Mouse (Mus musculus): ENCODE data around the gene 9930104L06Rik.

Gene 9930104L06Rik

GRCm38 (mm10) chr4:124936613-124937471, at the start of gene 9930104L06Rik:
TSS of gene 9930104L06Rik (plus strand) at chr4:124937048.
- in situ Hi-C loops (cut with MboI, MseI) = loop anchor here (10.0 kb wide), 1 partner anchor 1258 kb away; no protein-coding TSS in a partner anchor

GRCm38 (mm10) chr4:124888702-124889101, 48.1 kb upstream of the 9930104L06Rik start:
- in situ Hi-C loops (cut with MboI, MseI) = no loop called here

- in situ Hi-C loops (cut with MboI, MseI) = no loop called here
These were observed 46.9 kb upstream of the 9930104L06Rik start for GRCm38 (mm10) chr4:124889935-124890334.

- in situ Hi-C loops (cut with MboI, MseI) = no loop called here
These were observed 46.0 kb upstream of the 9930104L06Rik start for GRCm38 (mm10) chr4:124890831-124891230.

GRCm38 (mm10) chr4:124893769-124894168, 43.1 kb upstream of the 9930104L06Rik start:
- in situ Hi-C loops (cut with MboI, MseI) = no loop called here

GRCm38 (mm10) chr4:124894508-124895428, 42.1 kb upstream of the 9930104L06Rik start:
- in situ Hi-C loops (cut with MboI, MseI) = no loop called here

- in situ Hi-C loops (cut with MboI, MseI) = no loop called here
These were observed 38.4 kb upstream of the 9930104L06Rik start for GRCm38 (mm10) chr4:124898428-124898827.

- in situ Hi-C loops (cut with MboI, MseI) = loop anchor here (10.0 kb wide), 1 partner anchor 905 kb away; no protein-coding TSS in a partner anchor
These were observed 36.9 kb upstream of the 9930104L06Rik start for GRCm38 (mm10) chr4:124899906-124900305.

GRCm38 (mm10) chr4:124905417-124905816, 31.4 kb upstream of the 9930104L06Rik start:
- in situ Hi-C loops (cut with MboI, MseI) = loop anchor here (10.0 kb wide), 1 partner anchor 911 kb away; no protein-coding TSS in a partner anchor

GRCm38 (mm10) chr4:124905971-124906822, 30.7 kb upstream of the 9930104L06Rik start:
- in situ Hi-C loops (cut with MboI, MseI) = loop anchor here (10.0 kb wide), 1 partner anchor 911 kb away; no protein-coding TSS in a partner anchor

- in situ Hi-C loops (cut with MboI, MseI) = no loop called here
These were observed 8.7 kb upstream of the 9930104L06Rik start for GRCm38 (mm10) chr4:124928102-124928501.

GRCm38 (mm10) chr4:124939211-124939610, 2.4 kb downstream of the 9930104L06Rik start, which contains the start of gene Cdca8:
TSS of gene Cdca8 (minus strand) at chr4:124939311.
- in situ Hi-C loops (cut with MboI, MseI) = loop anchor here (10.0 kb wide), 1 partner anchor 1256 kb away; no protein-coding TSS in a partner anchor

GRCm38 (mm10) chr4:124943022-124943421, 6.2 kb downstream of the 9930104L06Rik start:
- in situ Hi-C loops (cut with MboI, MseI) = loop anchor here (5.0 kb wide), 1 partner anchor 154 kb away; no protein-coding TSS in a partner anchor

GRCm38 (mm10) chr4:124943781-124944180, 6.9 kb downstream of the 9930104L06Rik start:
- in situ Hi-C loops (cut with MboI, MseI) = loop anchor here (5.0 kb wide), 1 partner anchor 154 kb away; no protein-coding TSS in a partner anchor

- in situ Hi-C loops (cut with MboI, MseI) = loop anchor here (5.0 kb wide), 1 partner anchor 152 kb away; no protein-coding TSS in a partner anchor
These were observed 8.1 kb downstream of the 9930104L06Rik start for GRCm38 (mm10) chr4:124944961-124945360.

GRCm38 (mm10) chr4:124949488-124949887, 12.6 kb downstream of the 9930104L06Rik start:
- in situ Hi-C loops (cut with MboI, MseI) = no loop called here

GRCm38 (mm10) chr4:124950181-124951035, 13.6 kb downstream of the 9930104L06Rik start:
- in situ Hi-C loops (cut with MboI, MseI) = loop anchor here (25.0 kb wide), 1 partner anchor 762 kb away; no protein-coding TSS in a partner anchor

GRCm38 (mm10) chr4:124951036-124951433, 14.2 kb downstream of the 9930104L06Rik start:
- in situ Hi-C loops (cut with MboI, MseI) = loop anchor here (25.0 kb wide), 1 partner anchor 761 kb away; no protein-coding TSS in a partner anchor

- in situ Hi-C loops (cut with MboI, MseI) = loop anchor here (25.0 kb wide), 1 partner anchor 759 kb away; no protein-coding TSS in a partner anchor
These were observed 16.7 kb downstream of the 9930104L06Rik start for GRCm38 (mm10) chr4:124953546-124953945.
